Comparison of ENCODE assay signal across 19 mouse cellular contexts in genomic region chr13:56550574-56550973, GRCm38 (mm10). TPM values are rescaled to one million over a fixed set of nuclear protein-coding genes. Genes with fewer than 3 reads are reported as not detected.
DNase-seq lines count a peak whose midpoint lies in the region; ATAC-seq and TF ChIP-seq lines count a peak whose summit lies in the region.
"Had no signal": no experiment of that assay in that cellular context is flagged by ENCODE, and none has a peak within 500 bp of the region (broad histone marks: within the 10 kb centered on the region; RNA-seq: fewer than 3 reads in every experiment).

No protein-coding gene starts in this region.

- no peak overlapping the region for H3K4me2 ChIP-seq in intestine, embryonic 15.5 days (replicated peaks)
- no peak overlapping the region for H3K4me2 ChIP-seq in intestine, postnatal 0 days (replicated peaks; ENCODE audit: low read depth)
- H3K4me2 ChIP-seq: embryonic facial prominence, embryonic 12.5 days; hindbrain, embryonic 15.5 days; liver, embryonic 13.5 days; midbrain, embryonic 12.5 days had no signal

- no peaks in the 10 kb centered on the region for H3K27me3 ChIP-seq in intestine, embryonic 15.5 days (replicated peaks)
- H3K27me3 ChIP-seq in intestine, postnatal 0 days (replicated peaks; ENCODE audit: control insufficient read depth, insufficient read depth, low read length) = no peaks in the 10 kb centered on the region
- H3K27me3 ChIP-seq: embryonic facial prominence, embryonic 12.5 days; hindbrain, embryonic 15.5 days; liver, embryonic 13.5 days; midbrain, embryonic 12.5 days had no signal

- H3K36me3 ChIP-seq in intestine, embryonic 15.5 days = no peaks in the 10 kb centered on the region
- H3K36me3 ChIP-seq in intestine, postnatal 0 days (ENCODE audit: control insufficient read depth, insufficient read depth) = no peaks in the 10 kb centered on the region
- H3K36me3 ChIP-seq: embryonic facial prominence, embryonic 12.5 days; forebrain, embryonic 10.5 days; hindbrain, embryonic 15.5 days; liver, embryonic 13.5 days; midbrain, embryonic 12.5 days had no signal

- peak; percentile 84 for DNase-seq in adrenal gland, adult 2 months
- DNase-seq in adrenal gland, postnatal 25 days = peak; percentile 58
- peak; percentile 39 to 50 for DNase-seq in heart, postnatal 36 days
- no peak for DNase-seq in layer of hippocampus, postnatal 25 days (ENCODE audit: extremely low spot score in 1 of 2, low spot score in 1 of 2)
- no peak for DNase-seq in spleen, postnatal 36 days (ENCODE audit: low spot score in 2 of 2)
- no peak for DNase-seq in right cerebral cortex, adult 18-20 months
- DNase-seq: liver, embryonic 13.5 days; lung, postnatal 14 days; right cerebral cortex, postnatal 4 days; thymus, postnatal 36 days had no signal

- 15% methylated on average over 1 of the region's 1 CpGs for WGBS in intestine, embryonic 15.5 days
- 8% methylated on average over 1 of the region's 1 CpGs for whole genome bisulfite sequencing in intestine, postnatal 0 days

- no peak overlapping the region for H3K4me3 ChIP-seq in intestine, embryonic 15.5 days (replicated peaks)
- H3K4me3 ChIP-seq in intestine, postnatal 0 days (ENCODE audit: low read depth, low read length) = no peak overlapping the region
- H3K4me3 ChIP-seq: embryonic facial prominence, embryonic 12.5 days; forebrain, embryonic 10.5 days; hindbrain, embryonic 15.5 days; liver, embryonic 13.5 days; midbrain, embryonic 12.5 days had no signal

- peak; percentile 53 for ATAC-seq in intestine, embryonic 15.5 days
- no peak for ATAC-seq in intestine, postnatal 0 days

- H3K27ac ChIP-seq in intestine, embryonic 15.5 days = no peak overlapping the region
- H3K27ac ChIP-seq in intestine, postnatal 0 days (ENCODE audit: low read depth, low read length) = no peak overlapping the region
- H3K27ac ChIP-seq: embryonic facial prominence, embryonic 12.5 days; forebrain, embryonic 10.5 days; hindbrain, embryonic 15.5 days; kidney, postnatal 0 days; liver, embryonic 13.5 days; midbrain, embryonic 12.5 days had no signal

- peaks cover 9% of the 10 kb centered on the region; the same call in 1 of the 2 replicates for H3K4me1 ChIP-seq in intestine, embryonic 15.5 days (replicated peaks)
- peaks cover 7% of the 10 kb centered on the region; the same call in 1 of the 2 replicates for H3K4me1 ChIP-seq in intestine, postnatal 0 days (replicated peaks; ENCODE audit: control insufficient read depth, insufficient read depth, low read length)

- intact Hi-C loops in heart, postnatal 36 days (cut with DNase I) = no loop called here

- H3K9ac ChIP-seq in intestine, embryonic 15.5 days = no peak overlapping the region
- H3K9ac ChIP-seq in intestine, postnatal 0 days (ENCODE audit: low read depth, low read length) = no peak overlapping the region
- H3K9ac ChIP-seq: embryonic facial prominence, embryonic 12.5 days; hindbrain, embryonic 15.5 days; liver, embryonic 13.5 days; midbrain, embryonic 12.5 days had no signal

- TF ChIP-seq CTCF in intestine, postnatal 0 days (IDR thresholded peaks at IDR 0.05; ENCODE audit: low read depth) = no peak

- H3K9me3 ChIP-seq in intestine, embryonic 15.5 days = no peaks in the 10 kb centered on the region
- no peaks in the 10 kb centered on the region for H3K9me3 ChIP-seq in intestine, postnatal 0 days (ENCODE audit: control insufficient read depth)
- H3K9me3 ChIP-seq: embryonic facial prominence, embryonic 12.5 days; forebrain, embryonic 10.5 days; hindbrain, embryonic 15.5 days; liver, embryonic 13.5 days; midbrain, embryonic 12.5 days had no signal

RNA-seq across cellular contexts. Expression of gene Lect2, which starts 2.3 kb away (rescaled TPM):
- 12.4 and 13.2 TPM in 2 replicates for polyA plus RNA-seq in intestine, embryonic 15.5 days (2015; fragmentation: Nextera tagmentation; extraction: Ambion mirVana)
- 48.8 and 59.0 TPM in 2 replicates for polyA plus RNA-seq in intestine, postnatal 0 days (2015; fragmentation: Nextera tagmentation; extraction: Ambion mirVana)
- total RNA-seq in adrenal gland, adult 2 months (2021) = under 1 TPM in 1 of 2 experiments, not detected in 1; 0.49 TPM
- not detected in 2 replicates for polyA plus RNA-seq in adrenal gland, adult 2 months (2012; rRNA removed)
- 0.39 and 1.2 TPM in 2 replicates for total RNA-seq in adrenal gland, postnatal 25 days (2021)
- not detected for total RNA-seq in heart, postnatal 36 days (2021)
- not detected for total RNA-seq in layer of hippocampus, postnatal 25 days (2021)
- total RNA-seq: left cerebral cortex, postnatal 25 days had no signal
- polyA plus RNA-seq: embryonic facial prominence, embryonic 12.5 days; forebrain, embryonic 10.5 days; midbrain, embryonic 12.5 days; stomach, embryonic 14.5 days had no signal

RNA-seq across cellular contexts. Expression of gene Fbxl21, which starts 28.3 kb away (rescaled TPM):
- polyA plus RNA-seq in intestine, embryonic 15.5 days (2015; fragmentation: Nextera tagmentation; extraction: Ambion mirVana) = 1.2 and 2.1 TPM in 2 replicates
- 3.7 and 4.0 TPM in 2 replicates for polyA plus RNA-seq in intestine, postnatal 0 days (2015; fragmentation: Nextera tagmentation; extraction: Ambion mirVana)
- total RNA-seq in adrenal gland, adult 2 months (2021) = 1 to 10 TPM; 4.0 to 6.5 TPM
- polyA plus RNA-seq in adrenal gland, adult 2 months (2012; rRNA removed) = 1.5 and 2.9 TPM in 2 replicates
- total RNA-seq in adrenal gland, postnatal 25 days (2021) = 2.3 and 5.6 TPM in 2 replicates
- under 1 TPM; 0.58 to 0.60 TPM for total RNA-seq in heart, postnatal 36 days (2021)
- total RNA-seq in layer of hippocampus, postnatal 25 days (2021) = 1 to 10 TPM; 5.4 to 5.6 TPM

RNA-seq across cellular contexts. Expression of gene Tgfbi, which starts 58.7 kb away (rescaled TPM):
- polyA plus RNA-seq in intestine, embryonic 15.5 days (2015; fragmentation: Nextera tagmentation; extraction: Ambion mirVana) = 120 and 123 TPM in 2 replicates
- polyA plus RNA-seq in intestine, postnatal 0 days (2015; fragmentation: Nextera tagmentation; extraction: Ambion mirVana) = 101 and 105 TPM in 2 replicates
- 10 to 100 TPM; 30.7 to 69.6 TPM for total RNA-seq in adrenal gland, adult 2 months (2021)
- polyA plus RNA-seq in adrenal gland, adult 2 months (2012; rRNA removed) = 80.5 and 129 TPM in 2 replicates
- 26.5 and 32.9 TPM in 2 replicates for total RNA-seq in adrenal gland, postnatal 25 days (2021)
- total RNA-seq in heart, postnatal 36 days (2021) = 10 to 100 TPM; 21.1 to 25.9 TPM
- 1 to 10 TPM; 3.1 to 3.8 TPM for total RNA-seq in layer of hippocampus, postnatal 25 days (2021)

Comparison
In these comparisons a context has a peak if more than half of its experiments do, and no peak if none do; other contexts are left out.
1. DNase-seq: peak in adrenal gland, adult 2 months (single experiment), adrenal gland, postnatal 25 days (single experiment) and heart, postnatal 36 days (2 of 2); none in layer of hippocampus, postnatal 25 days (0 of 2), spleen, postnatal 36 days (0 of 2) and right cerebral cortex, adult 18-20 months (single experiment).